Mouse (Mus musculus): ENCODE measurements around the gene Bank1. TPM values are rescaled to one million over a fixed set of nuclear protein-coding genes. Genes with fewer than 3 reads are reported as not detected.

Bank1 gene
- polyA plus RNA-seq, 1 experiment from 2014 or later: 0.52 TPM

DNA sequence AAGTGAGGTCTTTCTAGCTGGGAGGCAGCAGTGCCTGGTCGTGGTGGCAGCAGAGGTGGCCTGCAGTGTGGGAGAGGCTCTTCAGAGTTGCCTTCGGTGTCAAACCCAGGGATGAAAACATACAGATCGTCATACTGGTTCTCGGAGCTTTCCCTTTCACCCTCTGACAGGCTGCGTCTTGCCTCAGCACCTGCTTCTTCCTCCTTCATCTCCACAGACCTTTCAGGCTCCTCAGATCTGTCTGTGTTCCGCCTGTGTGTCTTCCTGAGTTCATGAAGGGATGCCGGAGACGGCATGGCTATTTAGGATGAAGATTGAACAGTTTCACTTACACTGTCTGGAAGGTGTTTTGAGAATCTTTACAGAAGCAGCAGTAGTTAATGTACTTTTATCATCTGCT lies 225.6 kb downstream of the Bank1 start:
- Histone ChIP-seq H3K4me3 (no peak overlapping the region), H3K27ac (no peak overlapping the region), H3K27me3 (no peaks in the 10 kb centered on the region), H3K36me3 (no peaks in the 10 kb centered on the region), H3K4me2 (no peak overlapping the region), H3K9ac (no peak overlapping the region), H3K9me3 (no peaks in the 10 kb centered on the region), H3K4me1 (no peaks in the 10 kb centered on the region)
- 77% methylated on average over 8 of the region's 8 CpGs for WGBS
- no peak for ATAC-seq (ENCODE audit: insufficient number of reproducible peaks, insufficient read depth, low FRiP score, low TSS enrichment, low read depth)

DNA sequence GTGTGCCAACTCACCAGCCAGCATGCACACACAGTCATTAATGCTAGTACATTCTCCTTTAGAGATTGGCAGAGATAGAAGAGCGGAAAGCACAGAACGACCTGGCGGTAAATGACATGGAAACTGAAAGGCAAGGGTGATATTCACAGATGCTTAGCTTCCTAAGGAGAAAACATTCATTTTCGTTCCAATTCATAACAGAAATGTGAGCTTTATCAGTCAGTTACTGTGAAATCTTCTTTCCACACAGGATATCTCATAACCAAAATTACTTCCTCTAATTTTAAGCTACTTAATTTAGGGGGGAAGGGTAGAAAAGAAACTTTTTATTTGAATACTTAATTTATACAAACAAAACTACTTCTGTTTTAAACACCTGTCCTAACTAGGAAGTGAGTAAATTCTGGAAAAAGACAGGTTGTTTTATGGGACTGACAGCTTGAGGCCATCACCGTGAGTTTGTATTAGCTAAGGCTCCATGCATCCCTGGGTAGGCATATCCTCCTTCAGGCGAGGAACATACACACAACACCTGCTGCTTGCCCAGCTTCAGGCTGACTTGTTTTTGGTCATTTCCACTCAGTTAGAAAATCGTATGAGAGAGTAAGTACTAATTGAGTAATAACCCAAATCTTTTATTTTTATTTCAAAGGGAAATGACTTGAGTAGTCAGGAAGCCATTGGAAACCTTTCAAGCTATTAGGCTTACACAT lies 238.8 kb downstream of the Bank1 start:
- ATAC-seq (ENCODE audit: insufficient number of reproducible peaks, insufficient read depth, low FRiP score, low TSS enrichment, low read depth): no peak
- Histone ChIP-seq H3K4me3 (no peak overlapping the region), H3K27ac (no peak overlapping the region), H3K9ac (no peak overlapping the region), H3K9me3 (no peaks in the 10 kb centered on the region), H3K4me2 (no peak overlapping the region), H3K4me1 (no peaks in the 10 kb centered on the region; the same call in 1 of the 2 replicates), H3K27me3 (no peaks in the 10 kb centered on the region), H3K36me3 (no peaks in the 10 kb centered on the region)
- 79% methylated on average over 7 of the region's 7 CpGs for WGBS

DNA sequence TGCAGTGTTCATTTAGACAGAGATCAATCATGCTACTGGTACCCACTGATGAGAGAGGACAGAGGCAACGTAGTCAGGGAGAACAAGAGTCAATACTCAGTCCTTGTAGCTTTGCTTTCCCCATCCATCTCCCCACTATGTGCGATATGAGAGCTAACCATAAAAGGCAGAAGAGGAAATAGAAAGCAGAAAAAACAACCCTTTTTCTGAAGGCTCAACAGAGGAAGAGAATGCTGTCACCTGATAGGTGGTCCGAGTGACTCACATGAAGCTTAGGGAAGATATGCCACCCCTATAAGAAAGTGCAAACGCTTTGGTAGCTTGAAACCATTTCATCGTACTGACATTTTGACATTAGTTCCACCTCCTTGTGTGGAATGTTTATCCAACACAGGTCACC lies 239.4 kb downstream of the Bank1 start:
- no peaks in the 10 kb centered on the region for H3K9me3 ChIP-seq
- no peaks in the 10 kb centered on the region for H3K36me3 ChIP-seq
- ATAC-seq (ENCODE audit: insufficient number of reproducible peaks, insufficient read depth, low FRiP score, low TSS enrichment, low read depth): no peak
- H3K4me2 ChIP-seq: no peak overlapping the region
- H3K27me3 ChIP-seq: no peaks in the 10 kb centered on the region
- H3K9ac ChIP-seq: no peak overlapping the region
- H3K4me3 ChIP-seq: no peak overlapping the region
- 71% methylated on average over 5 of the region's 5 CpGs for WGBS
- no peak overlapping the region for H3K27ac ChIP-seq
- no peaks in the 10 kb centered on the region; the same call in 1 of the 2 replicates for H3K4me1 ChIP-seq

DNA sequence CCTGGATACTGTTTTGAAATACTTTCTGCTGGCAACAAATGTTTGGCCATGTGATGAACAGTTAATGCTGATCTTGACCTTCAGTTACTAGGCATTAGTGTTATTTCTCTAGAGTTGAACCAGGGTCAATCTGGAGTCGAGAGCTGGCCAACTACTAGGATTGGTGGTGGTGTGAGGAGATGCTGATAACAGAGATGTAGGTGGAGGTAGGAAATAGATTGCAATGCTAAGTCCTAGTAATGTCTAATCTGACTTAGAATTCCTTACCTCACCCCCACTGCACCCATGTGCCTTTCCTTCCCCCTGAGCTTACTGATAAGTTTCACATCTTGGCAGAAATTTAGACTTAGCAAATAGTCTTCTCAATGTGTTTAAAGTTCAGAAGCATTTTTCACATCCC lies 240.8 kb downstream of the Bank1 start:
- Histone ChIP-seq H3K9me3 (no peaks in the 10 kb centered on the region), H3K9ac (no peak overlapping the region), H3K4me2 (no peak overlapping the region), H3K4me1 (no peaks in the 10 kb centered on the region; the same call in 1 of the 2 replicates), H3K36me3 (no peaks in the 10 kb centered on the region), H3K27me3 (no peaks in the 10 kb centered on the region), H3K4me3 (no peak overlapping the region), H3K27ac (no peak overlapping the region)
- no peak for ATAC-seq (ENCODE audit: insufficient number of reproducible peaks, insufficient read depth, low FRiP score, low TSS enrichment, low read depth)
- 69% methylated on average over 1 of the region's 1 CpGs for WGBS

DNA sequence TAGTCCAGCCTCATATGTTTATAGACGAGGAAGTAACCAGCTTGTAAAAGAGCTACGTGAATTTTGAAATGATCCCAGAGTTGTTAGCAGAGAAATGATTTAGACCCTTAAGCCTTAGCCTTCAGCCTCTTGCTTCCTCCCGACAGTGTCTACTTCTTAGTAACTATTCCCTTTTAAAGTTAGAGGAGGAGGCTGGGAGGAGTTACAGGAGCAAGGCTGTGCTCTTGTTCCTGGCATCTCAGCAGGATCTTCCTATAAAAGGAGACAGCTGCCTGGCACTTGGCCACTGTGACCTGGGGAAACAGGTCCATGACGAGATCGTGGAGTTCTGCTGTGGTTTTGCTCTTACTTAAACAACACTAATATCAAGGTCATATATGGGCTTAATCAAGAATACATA lies 241.8 kb downstream of the Bank1 start:
- no peak for ATAC-seq (ENCODE audit: insufficient number of reproducible peaks, insufficient read depth, low FRiP score, low TSS enrichment, low read depth)

DNA sequence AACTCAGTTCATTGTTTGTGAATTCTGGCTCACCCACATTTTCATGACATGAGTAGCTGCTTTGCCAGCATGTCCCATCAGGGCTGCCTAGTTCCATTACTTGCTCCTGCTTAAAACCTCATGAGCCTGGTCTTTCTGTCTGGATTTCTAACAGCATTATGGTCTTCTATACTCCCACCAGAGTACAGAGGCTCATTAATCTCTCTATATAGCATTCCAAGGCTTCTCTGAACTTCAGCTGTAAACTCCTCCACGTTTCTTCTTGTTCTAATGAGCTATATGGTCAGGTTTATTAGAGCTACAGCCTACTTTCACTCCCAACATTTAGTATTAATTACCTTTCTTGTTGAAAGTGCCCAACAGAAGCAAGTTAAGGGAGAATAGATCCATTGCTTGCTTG lies 244.6 kb downstream of the Bank1 start:
- ATAC-seq (ENCODE audit: insufficient number of reproducible peaks, insufficient read depth, low FRiP score, low TSS enrichment, low read depth): no peak
- no peak overlapping the region for H3K9ac ChIP-seq
- 74% methylated on average over 1 of the region's 1 CpGs for WGBS

More for the DNA sequence above, 241.8 kb downstream of the Bank1 start:
- H3K9ac ChIP-seq: no peak overlapping the region
- H3K9me3 ChIP-seq: no peaks in the 10 kb centered on the region
- no peak overlapping the region for H3K4me2 ChIP-seq
- 65% methylated on average over 5 of the region's 5 CpGs for WGBS
- H3K27me3 ChIP-seq: no peaks in the 10 kb centered on the region
- H3K4me3 ChIP-seq: no peak overlapping the region
- H3K27ac ChIP-seq: no peak overlapping the region
- H3K4me1 ChIP-seq: no peaks in the 10 kb centered on the region; the same call in 1 of the 2 replicates
- no peaks in the 10 kb centered on the region for H3K36me3 ChIP-seq

DNA sequence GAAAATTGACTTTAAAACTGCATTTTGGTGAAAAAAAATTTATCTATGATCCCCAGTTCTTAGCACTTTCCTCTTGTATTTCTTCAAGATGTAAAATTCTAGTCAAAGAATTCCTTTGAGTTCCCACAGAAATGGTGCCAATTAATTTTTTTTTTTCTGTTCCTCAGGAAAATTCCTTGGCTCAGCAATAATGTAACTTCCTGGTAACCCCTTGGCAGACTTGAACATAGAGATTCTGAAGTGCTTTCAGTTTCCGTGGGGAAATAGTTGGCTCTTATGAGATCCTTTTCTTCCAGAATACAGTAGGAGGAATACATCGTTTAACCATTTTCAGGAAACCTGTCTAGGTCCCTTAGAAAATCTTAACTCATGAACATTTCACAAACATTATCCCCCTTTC lies 247.3 kb downstream of the Bank1 start:
- Histone ChIP-seq H3K27me3 (no peaks in the 10 kb centered on the region), H3K36me3 (no peaks in the 10 kb centered on the region), H3K27ac (no peak overlapping the region), H3K4me1 (no peaks in the 10 kb centered on the region), H3K4me3 (no peak overlapping the region), H3K9ac (no peak overlapping the region), H3K4me2 (no peak overlapping the region), H3K9me3 (no peaks in the 10 kb centered on the region)
- no peak for ATAC-seq (ENCODE audit: insufficient number of reproducible peaks, insufficient read depth, low FRiP score, low TSS enrichment, low read depth)
- 71% methylated on average over 2 of the region's 2 CpGs for WGBS

More for the DNA sequence above, 244.6 kb downstream of the Bank1 start:
- H3K27me3 ChIP-seq: no peaks in the 10 kb centered on the region
- H3K9me3 ChIP-seq: no peaks in the 10 kb centered on the region
- no peak overlapping the region for H3K27ac ChIP-seq
- no peak overlapping the region for H3K4me2 ChIP-seq
- H3K36me3 ChIP-seq: no peaks in the 10 kb centered on the region
- no peaks in the 10 kb centered on the region; the same call in 1 of the 2 replicates for H3K4me1 ChIP-seq
- H3K4me3 ChIP-seq: no peak overlapping the region

DNA sequence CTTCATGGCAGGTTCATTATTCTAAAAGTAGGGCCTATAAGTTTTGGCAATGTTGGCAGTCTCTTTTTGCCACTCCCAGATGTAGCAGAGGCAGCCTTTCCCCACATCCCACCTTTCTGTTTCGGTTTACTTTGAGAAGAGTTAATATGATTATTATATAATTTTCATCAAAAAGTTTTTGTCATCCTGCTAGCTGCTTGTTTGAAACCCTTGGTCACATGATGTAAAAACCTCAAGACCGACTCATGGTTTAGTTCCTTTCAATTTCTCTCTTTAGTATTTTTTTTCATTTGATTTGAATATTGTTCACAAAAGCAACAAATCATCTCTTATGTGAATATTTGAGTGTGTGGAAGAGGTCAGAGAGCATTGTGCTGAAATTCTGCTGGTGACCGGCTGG lies 255.5 kb downstream of the Bank1 start:
- no peak for ATAC-seq (ENCODE audit: insufficient number of reproducible peaks, insufficient read depth, low FRiP score, low TSS enrichment, low read depth)
- H3K4me3 ChIP-seq: no peak overlapping the region
- H3K4me1 ChIP-seq: no peaks in the 10 kb centered on the region
- H3K27ac ChIP-seq: no peak overlapping the region
- H3K36me3 ChIP-seq: no peaks in the 10 kb centered on the region
- 91% methylated on average over 3 of the region's 3 CpGs for WGBS
- H3K4me2 ChIP-seq: no peak overlapping the region
- no peaks in the 10 kb centered on the region for H3K27me3 ChIP-seq
- no peaks in the 10 kb centered on the region for H3K9me3 ChIP-seq
- no peak overlapping the region for H3K9ac ChIP-seq

DNA sequence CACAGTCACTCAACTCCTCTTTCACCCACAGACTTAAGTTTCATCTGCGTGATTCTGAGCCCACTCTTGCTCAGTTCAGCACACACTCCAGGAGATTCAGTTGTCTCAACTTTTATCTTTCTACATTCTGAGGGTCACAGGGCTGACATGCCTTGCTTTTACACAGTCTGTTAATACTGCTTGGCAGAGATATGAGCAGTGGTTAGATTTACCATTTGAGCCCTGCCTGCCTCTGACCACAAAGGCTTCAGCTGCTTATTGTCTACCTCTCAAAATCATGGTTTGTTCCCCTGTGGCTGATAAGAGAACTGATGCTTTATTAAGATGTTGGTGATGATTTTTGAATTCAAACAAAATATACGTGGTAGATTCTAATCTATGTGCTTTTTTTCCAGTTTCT lies 264.0 kb downstream of the Bank1 start:
- H3K27me3 ChIP-seq: no peaks in the 10 kb centered on the region
- H3K4me1 ChIP-seq: no peaks in the 10 kb centered on the region
- H3K4me3 ChIP-seq: no peak overlapping the region
- no peak overlapping the region for H3K4me2 ChIP-seq
- H3K9ac ChIP-seq: no peak overlapping the region
- no peaks in the 10 kb centered on the region for H3K9me3 ChIP-seq
- no peak for ATAC-seq (ENCODE audit: insufficient number of reproducible peaks, insufficient read depth, low FRiP score, low TSS enrichment, low read depth)
- WGBS: 76% methylated on average over 2 of the region's 2 CpGs
- H3K27ac ChIP-seq: no peak overlapping the region
- H3K36me3 ChIP-seq: no peaks in the 10 kb centered on the region

DNA sequence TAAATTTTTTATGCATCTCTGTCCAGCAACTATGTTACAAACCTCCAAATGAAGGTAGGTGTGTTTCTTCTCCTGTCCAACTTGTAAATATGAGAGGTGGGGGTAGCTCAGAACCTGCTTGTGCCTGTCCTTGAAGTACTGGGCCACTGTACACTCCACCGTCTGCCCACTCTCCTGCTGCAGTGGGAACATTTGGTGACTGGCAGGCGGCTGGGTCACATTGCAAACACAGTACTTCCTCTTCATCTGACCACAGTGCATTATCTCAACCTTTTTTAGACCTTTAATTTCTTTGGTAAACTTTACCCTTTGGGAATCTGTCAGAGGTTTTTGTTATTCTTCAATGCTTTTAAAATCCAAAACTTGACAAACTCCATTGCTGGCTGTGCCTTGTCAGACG lies 275.2 kb downstream of the Bank1 start:
- no peaks in the 10 kb centered on the region for H3K36me3 ChIP-seq
- H3K27ac ChIP-seq: no peak overlapping the region
- H3K27me3 ChIP-seq: no peaks in the 10 kb centered on the region
- no peak overlapping the region for H3K4me3 ChIP-seq
- ATAC-seq (ENCODE audit: insufficient number of reproducible peaks, insufficient read depth, low FRiP score, low TSS enrichment, low read depth): no peak
- no peaks in the 10 kb centered on the region for H3K4me1 ChIP-seq
- no peak overlapping the region for H3K9ac ChIP-seq
- H3K9me3 ChIP-seq: no peaks in the 10 kb centered on the region
- H3K4me2 ChIP-seq: no peak overlapping the region
- 81% methylated on average over 3 of the region's 3 CpGs for WGBS

DNA sequence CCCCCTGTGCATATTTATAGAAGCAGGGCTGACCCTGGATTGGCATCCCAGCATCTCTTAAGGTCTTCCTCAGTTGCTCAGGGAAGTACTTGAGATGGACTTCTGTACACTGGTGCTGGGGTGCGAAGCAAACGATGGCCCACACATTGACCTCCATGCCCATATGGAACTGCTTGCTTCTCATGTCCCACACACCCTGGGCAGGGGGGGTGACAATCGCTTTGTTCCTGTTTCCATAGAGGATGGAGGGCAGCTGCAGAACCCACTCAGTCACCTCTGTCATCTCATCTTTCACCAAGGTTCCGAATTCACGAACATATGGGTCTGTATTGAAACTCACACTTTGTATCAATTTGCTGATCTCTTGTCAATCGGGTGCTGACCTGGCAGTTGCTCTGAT lies 275.7 kb downstream of the Bank1 start:
- no peaks in the 10 kb centered on the region for H3K36me3 ChIP-seq
- H3K9ac ChIP-seq: no peak overlapping the region
- no peaks in the 10 kb centered on the region for H3K9me3 ChIP-seq
- WGBS: 87% methylated on average over 6 of the region's 6 CpGs
- no peak overlapping the region for H3K4me3 ChIP-seq
- H3K27ac ChIP-seq: no peak overlapping the region
- H3K27me3 ChIP-seq: no peaks in the 10 kb centered on the region
- H3K4me2 ChIP-seq: no peak overlapping the region
- no peaks in the 10 kb centered on the region for H3K4me1 ChIP-seq
- no peak for ATAC-seq (ENCODE audit: insufficient number of reproducible peaks, insufficient read depth, low FRiP score, low TSS enrichment, low read depth)

DNA sequence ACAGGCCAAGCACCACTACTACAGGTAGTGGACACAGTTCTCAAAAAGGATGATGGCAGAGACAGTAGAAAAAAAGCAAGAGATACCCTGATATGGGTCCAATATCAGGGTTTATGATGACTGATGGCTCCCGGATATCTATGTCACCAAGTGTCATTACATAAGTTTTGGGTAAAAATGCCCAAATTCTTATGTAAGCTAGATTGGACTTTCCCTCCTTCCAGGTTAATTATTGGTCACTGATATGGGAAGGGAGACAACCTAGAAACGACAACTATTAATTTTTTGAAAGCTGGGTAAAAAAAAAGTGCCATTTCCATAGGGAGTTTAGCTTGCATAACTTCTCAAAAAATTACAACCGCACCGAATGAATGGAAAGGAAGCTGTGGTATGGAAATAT lies 277.8 kb downstream of the Bank1 start:
- 85% methylated on average over 4 of the region's 4 CpGs for WGBS
- ATAC-seq (ENCODE audit: insufficient number of reproducible peaks, insufficient read depth, low FRiP score, low TSS enrichment, low read depth): no peak
- no peaks in the 10 kb centered on the region for H3K27me3 ChIP-seq
- H3K9ac ChIP-seq: no peak overlapping the region
- H3K4me2 ChIP-seq: no peak overlapping the region
- H3K4me3 ChIP-seq: no peak overlapping the region
- H3K4me1 ChIP-seq: no peaks in the 10 kb centered on the region
- no peak overlapping the region for H3K27ac ChIP-seq
- no peaks in the 10 kb centered on the region for H3K36me3 ChIP-seq
- peaks cover 5% of the 10 kb centered on the region; the same call in 1 of the 2 replicates for H3K9me3 ChIP-seq

Measured in embryonic facial prominence, embryonic 13.5 days (tissue).